Mouse (Mus musculus) megakaryocyte-erythroid progenitor cell, adult 5-6 weeks (primary cell): ENCODE results near the gene Itgam. TPM values are rescaled to one million over a fixed set of nuclear protein-coding genes. Genes with fewer than 3 reads are reported as not detected.

ENCODE experiments used
- ATAC-seq: replicated peaks from 2 replicates; pipeline ENCODE4 v1.8.0; 2016; ENCODE audit warnings: mild to moderate bottlenecking, inconsistent platforms; ENCODE audit not compliant: severe bottlenecking, poor library complexity, low FRiP score, low TSS enrichment
- total RNA-seq, 2 experiments: library from RNA; stranded (forward) in 1 of 2; stranded (reverse) in 1 of 2; fragments of 200-1000, 215-1000 nt in 1 of 2; fragments of >200 nt in 1 of 2; fragmentation: Nextera tagmentation in 1 of 2; gene quantifications; 2 replicates each; pipeline ENCODE4 v1.2.3; 2014 to 2017

Gene Itgam
- total RNA-seq, 2 experiments from 2014 or later, result 2.3 TPM; not detected in 1

DNA sequence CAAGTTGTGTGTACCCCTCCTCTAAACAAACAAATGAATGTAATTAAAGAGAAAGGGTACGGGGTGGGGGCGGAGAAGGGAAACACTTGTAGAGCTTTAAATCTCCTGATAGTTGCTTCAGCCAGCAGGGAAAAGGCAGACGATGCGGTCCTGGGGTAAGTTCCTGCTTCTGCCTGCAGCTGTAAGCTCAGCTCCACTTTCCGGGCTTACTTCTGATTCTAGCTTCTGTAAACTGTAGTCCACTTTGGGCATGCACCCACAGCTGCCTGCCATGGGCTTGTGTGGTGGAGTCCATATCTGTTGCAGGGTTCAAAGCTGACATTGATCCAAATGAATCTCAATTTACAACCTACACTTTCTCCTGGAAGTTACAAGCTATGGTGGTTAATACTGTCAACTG, 9.4 kb upstream of the Itgam start:
- no peak for ATAC-seq

DNA sequence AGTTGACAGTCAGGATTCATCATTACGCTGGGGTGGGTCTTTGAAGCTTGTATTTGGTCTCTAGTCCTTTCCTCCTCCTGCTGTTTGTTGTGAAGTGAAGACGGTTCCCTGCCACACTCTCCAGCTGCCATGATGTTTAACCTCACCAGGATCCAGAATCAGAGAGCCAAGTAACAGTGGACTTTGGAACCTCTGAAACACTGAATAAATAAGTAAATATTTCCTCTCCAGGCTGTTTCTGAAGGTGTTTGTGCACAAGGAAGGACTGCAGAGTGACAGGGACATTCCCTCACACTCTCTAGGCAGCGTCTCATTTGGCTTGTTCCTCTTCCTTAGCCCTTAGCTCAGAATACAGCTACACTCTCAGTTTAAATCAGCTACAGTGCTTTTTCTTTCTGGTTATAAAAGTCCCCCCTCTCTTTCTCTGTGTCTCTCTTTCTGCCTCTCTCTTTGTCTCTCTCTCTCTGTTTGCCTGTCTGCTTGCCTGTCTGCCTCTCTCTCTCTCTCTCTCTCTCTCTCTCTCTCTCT, 5.5 kb upstream of the Itgam start:
- no peak for ATAC-seq

- no peak for ATAC-seq
Observed at GRCm38 (mm10) chr7:128057860-128058259, 4.6 kb upstream of the Itgam start.

DNA sequence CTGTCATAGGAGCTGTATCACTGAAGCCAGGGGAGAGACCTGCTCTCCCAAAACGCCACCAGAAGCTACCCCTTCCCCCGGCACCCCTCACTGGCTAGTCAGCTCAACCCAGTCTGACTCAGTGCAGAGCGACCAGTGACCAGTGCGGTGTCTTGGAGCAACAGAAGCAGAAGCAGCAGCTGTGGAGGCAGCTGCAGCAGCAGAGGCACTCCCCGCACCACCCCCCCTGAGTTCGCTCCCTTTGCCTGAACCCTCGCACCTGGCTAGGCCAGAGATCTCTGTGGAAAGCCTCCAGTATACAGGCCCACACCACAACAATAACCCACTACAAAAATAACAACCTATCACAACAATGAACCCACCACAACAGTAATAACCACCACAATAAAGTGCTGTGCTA, 3.9 kb upstream of the Itgam start:
- no peak for ATAC-seq

GRCm38 (mm10) chr7:128059091-128059490, 3.3 kb upstream of the Itgam start:
- no peak for ATAC-seq

GRCm38 (mm10) chr7:128063211-128063781, 856 bp downstream of the Itgam start:
- ATAC-seq, result no peak

- ATAC-seq, result no peak
Observed at GRCm38 (mm10) chr7:128065547-128065946, 3.1 kb downstream of the Itgam start.

GRCm38 (mm10) chr7:128067847-128068246, 5.4 kb downstream of the Itgam start:
- no peak for ATAC-seq

- ATAC-seq, result no peak
Observed at GRCm38 (mm10) chr7:128069844-128070243, 7.4 kb downstream of the Itgam start.

GRCm38 (mm10) chr7:128071816-128072215, 9.4 kb downstream of the Itgam start:
- no peak for ATAC-seq

- ATAC-seq, result no peak
Observed at GRCm38 (mm10) chr7:128080012-128080411, 17.6 kb downstream of the Itgam start.

DNA sequence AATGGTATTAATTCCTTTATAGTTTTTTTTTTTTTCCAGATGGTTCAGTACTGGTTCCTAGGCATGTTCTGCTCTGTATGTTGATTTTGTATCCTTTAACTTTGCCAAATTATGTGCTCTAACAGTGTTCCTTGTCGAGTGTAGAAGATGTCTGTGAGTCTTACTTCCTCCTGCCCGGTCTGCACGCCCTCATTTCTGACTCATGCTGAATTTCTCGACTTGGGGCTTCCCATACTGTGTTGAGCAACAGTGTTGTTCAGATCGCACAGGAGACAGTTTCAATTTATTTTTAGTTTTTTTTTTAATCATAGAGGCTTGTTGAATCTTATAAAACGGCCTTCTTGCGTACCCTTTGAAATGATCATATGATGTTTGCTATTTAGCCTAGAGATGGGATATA, 26.7 kb downstream of the Itgam start:
- no peak for ATAC-seq

- ATAC-seq, result no peak
Observed at GRCm38 (mm10) chr7:128098135-128098534, 35.7 kb downstream of the Itgam start.

GRCm38 (mm10) chr7:128100742-128101357, 38.4 kb downstream of the Itgam start:
- ATAC-seq, result no peak

DNA sequence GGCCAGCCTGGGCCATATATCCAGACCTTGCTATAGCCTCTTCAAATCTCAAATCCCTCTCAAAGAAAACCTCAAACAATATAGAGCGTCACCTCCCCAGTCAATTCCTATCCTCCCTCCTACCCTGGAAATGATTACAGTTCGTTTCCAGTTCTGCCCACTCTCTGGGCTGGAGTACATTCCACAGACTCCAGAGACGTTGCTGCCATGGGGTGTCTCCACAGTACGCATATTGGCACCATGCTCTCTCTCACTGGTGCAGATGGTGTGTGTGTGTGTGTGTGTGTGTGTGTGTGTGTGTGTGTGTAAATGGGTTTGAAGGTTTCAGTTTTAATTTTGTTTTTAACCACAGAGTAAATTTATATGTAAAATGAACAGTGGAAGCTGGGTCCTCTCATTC, 42.8 kb downstream of the Itgam start:
- ATAC-seq, result no peak

DNA sequence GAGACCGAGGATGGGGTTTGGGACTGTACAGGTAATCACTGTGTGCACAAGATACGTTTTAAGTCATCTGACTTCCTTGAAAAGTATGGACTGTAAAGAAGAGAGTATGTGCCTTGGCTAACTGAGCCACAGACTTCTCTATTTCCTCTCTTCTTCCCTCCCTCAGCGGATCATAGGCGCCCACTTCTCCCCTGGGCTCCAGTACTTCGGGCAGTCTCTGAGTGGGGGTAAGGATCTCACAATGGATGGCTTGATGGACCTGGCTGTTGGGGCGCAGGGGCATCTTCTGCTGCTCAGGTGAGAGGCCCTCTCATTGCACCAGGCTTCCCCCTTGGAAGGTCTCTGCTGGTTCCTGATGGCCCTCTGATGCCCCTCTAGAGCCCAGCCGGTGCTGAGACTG, 45.0 kb downstream of the Itgam start:
- ATAC-seq, result no peak

- ATAC-seq, result no peak
Observed at GRCm38 (mm10) chr7:128110314-128110713, 47.9 kb downstream of the Itgam start.

DNA sequence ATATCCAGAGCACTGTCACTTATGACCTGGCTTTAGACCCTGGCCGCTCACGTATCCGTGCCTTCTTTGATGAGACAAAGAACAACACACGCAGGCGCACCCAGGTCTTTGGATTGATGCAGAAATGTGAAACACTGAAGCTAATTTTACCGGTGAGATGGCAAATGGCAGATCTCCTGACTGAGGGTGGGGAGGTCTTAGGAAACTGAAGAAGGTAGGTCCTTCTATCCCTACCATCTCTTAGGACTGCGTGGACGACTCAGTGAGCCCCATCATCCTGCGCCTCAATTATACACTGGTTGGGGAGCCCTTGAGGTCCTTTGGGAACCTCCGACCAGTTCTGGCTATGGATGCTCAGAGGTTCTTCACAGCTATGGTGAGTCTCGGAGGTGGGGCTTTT, 49.7 kb downstream of the Itgam start:
- ATAC-seq, result no peak

DNA sequence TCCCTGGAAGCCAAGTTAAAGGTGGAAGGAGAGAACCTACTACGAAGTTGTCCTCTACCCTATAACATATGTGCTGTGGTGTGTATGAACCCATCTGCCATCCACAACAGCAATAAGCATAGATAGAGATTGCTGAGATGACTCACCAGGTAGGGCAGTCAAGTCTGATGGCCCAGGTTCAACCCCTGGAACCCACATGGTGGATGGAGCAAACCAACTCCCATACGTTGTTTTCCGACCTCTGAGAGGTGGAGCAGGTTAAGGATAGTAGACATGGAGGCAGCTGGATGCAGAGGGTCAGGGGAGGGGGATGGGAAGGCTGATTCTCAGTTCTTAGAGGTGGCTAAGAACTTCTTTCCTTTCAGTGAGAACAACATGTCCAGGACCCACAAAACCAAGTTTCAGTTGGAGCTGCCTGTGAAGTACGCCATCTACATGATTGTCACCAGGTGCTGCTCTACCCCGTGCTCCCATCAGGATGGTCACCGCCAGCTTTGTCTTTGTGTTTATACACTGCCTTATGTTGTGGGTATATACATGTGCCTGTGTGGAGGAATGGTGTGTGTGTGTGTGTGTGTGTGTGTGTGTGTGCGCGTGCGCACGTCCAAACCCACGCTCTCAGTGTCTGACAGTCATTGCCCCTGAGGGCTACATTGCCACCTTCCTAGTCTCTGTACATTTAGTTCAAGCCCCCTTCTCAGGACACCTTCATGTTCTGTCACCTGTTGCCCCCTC, 52.1 kb downstream of the Itgam start:
- ATAC-seq, result no peak

DNA sequence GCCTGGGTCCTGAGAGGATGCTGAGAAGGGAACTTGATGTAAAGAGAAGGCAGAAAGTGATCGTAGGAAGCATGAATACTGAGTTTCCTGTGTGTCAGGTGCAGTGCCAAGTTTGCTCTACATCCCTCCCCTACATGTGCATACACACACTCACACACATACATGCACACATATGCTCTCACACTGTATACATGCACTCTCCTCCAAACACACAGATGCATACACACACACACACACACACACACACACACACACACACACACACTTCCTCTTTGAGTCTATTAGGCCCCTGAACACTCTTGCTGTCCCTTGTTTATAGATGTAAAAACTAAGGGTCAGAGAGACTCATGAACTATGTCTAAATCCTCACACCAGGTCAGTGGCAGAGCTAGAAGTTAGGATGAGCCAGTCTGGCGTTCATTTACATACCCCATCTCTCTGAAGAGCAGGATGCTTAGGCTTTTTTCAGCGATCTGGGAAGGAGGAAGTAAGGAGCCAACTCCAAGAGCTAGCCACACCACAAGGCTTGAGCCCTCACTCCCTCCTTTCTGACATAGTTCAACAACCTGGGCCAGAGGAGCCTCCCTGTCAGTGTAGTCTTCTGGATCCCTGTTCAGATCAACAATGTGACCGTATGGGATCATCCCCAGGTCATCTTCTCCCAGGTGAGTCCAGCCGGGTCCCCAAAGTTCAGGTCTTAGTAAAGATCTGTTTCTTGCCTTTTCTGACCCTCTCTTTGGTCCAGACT, 52.9 kb downstream of the Itgam start:
- ATAC-seq, result no peak
